Mouse (Mus musculus) left cerebral cortex, adult 18-20 months (tissue): ENCODE measurements at regions not wholly inside any gene's neighbourhood (a gene's known extent, or its start where the extent isn't known, plus 50 kb on each side); places are given as distances from the start of the nearest gene placed in this dataset.

Experiments
- DNase-seq, 2 experiments: peaks; one replicate each; pipeline ENCODE4 v3.0.0; 2021 to 2022; ENCODE audit warnings: low spot score in 2 of 2, mixed read lengths in 1 of 2

DNA sequence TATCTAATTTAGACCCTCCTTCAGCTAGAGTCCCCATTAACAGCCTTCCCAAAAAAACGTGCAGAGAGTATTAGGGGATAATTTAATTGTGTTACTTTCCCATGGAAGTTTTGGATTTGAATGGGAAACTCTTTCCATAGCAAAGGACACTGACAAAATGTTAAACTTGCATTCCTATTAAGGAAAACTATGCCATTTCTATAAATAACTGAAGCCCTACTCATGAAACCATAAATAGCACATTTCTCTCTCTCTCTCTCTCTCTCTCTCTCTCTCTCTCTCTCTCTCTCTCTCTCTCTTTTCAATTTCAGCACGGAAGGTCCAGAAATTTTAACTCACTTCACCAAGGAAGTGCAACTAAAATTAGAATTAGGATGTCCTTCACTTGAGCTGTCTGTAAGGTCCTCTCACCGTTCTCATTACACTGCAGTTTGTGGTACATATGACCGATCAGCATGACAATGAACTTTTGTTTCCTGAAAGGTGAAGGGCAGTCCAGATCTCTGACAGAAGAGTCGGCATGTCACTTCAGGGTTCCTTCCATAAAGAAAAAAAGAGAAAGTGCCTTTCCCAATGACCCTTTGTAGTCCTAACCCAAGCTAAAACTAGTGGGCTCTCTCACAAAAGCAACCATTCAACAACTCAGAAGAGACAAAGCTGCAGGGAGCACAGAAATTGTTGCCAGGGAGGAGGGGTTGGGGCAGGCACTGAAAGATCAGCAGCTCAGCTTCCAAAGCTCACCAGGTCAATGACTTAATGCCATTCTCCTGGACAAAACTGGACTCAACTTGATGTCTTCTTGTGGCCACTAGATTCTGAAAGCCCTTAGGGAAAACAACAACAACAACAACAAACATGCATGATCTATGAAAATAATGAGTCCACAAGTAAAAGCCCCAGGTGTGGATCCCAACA is 696.9 kb downstream of the Diaph3 start:
- no peak for DNase-seq

DNA sequence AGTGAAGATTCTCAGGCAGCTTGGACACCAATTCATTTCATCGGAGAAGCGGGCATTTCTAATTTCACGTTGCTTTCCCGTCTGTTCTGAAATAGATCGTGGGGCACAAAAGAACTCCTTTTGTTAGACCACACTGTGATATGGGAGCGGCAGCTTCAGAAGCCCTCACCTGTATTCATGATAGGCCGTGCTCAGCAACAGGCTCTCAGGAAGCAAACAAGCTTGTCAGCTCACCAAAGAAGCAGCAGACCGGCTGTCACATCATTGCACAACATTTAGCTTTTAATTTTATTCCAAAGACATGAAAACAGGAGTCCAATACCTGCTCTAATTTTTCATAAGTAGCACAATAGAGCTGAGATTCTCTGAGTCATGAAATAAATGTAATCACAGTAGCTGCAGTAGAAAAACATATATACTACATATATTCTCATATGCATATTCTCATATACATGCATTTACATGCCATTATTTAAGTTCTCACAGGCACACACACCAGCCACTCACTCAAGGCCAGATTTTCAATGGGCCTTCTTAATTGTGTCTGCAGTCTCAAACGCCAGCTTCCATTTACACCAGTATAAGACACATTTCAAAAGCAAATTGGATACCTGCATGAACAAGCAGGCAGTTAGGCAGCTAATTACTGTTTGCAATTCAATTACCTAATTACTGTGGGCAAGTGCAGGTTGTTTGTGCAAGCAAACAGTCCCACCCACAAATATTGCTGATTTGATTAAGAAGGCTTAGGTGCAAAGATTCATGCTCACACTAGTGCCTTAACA is 698.9 kb downstream of the Diaph3 start:
- DNase-seq = no peak

DNA sequence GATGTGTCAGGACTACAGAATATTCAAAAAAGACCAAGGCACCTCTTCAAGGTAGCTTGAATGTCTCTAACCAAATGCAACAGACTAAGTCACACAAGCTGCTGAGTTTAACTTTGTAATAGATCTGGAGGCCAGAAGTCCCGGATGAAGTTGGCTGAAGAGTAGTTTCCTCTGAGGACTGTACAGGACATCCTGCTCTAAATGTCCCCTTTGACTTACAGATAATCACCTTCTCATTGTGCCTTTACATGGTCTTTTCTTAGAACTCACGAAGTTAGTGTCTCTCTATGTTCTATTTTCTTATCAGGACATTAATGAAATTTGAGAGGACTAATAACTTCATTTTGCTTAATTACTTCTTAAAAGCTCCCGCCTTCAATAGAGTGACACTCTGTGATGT is 703.7 kb downstream of the Diaph3 start:
- DNase-seq = no peak

DNA sequence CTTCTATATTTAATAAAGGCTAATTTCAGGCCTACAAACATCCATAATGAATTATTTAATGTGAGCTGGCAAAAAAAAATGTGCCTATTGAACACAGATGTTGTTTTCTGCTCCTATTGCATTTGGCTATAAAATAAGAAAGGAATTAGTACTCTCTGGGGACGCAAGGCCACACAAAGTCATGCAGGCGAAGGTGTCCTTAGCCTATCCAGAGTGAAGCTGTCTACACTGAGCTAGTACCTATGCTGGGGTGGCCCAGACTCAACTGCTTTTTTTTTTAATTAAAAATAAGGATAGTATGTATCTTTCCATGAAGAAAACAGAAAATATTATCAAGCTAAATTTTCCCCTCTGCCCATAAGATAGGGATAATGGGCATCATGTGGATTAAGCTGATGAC is 705.7 kb downstream of the Diaph3 start:
- DNase-seq = no peak

DNA sequence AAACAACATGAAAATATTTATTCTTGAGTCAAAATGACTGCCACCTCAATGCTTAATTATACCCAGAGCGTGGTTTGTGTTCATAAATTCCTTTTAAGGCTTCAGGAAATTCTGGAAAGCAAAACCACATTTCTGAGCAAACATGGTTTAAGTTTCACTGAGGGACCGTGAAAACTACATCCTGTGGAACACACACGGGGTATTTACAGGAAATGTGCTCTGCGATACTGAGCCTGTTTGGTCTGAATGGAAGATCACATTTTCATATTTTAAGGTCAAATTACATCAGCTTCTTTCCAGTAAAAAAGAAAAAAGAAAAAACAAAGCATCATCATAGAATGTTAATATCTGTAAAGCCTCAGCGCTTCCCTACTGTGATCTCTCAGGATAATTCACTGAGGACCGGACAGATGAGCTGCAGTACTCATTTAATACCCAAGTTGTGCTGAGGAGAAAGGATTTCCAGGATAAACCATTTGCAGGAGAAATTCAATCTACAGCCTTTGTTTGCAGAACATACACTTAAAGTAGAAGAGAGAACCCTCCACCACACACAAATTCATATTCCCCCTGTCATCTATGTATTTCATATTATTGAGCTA is 709.7 kb downstream of the Diaph3 start:
- DNase-seq = no peak

DNA sequence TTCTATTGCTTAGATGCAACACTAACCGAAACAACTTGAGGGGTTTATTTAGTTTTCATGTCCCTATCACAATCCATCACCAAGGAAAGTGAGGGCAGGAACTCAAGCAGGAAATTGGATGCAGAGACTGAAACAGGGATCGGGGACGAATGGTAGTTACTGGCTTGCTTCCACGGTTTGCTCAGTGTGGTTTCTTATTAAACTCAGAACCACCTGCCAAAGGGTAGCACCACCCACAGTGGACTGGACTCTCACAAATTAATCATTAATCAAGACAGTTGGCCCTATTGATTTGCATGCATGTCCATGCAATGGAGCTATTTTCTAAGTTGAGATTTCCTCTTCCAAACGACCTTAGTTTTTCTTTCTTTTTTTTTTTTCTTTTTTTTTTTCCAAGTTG is 719.2 kb downstream of the Diaph3 start:
- DNase-seq = no peak

DNA sequence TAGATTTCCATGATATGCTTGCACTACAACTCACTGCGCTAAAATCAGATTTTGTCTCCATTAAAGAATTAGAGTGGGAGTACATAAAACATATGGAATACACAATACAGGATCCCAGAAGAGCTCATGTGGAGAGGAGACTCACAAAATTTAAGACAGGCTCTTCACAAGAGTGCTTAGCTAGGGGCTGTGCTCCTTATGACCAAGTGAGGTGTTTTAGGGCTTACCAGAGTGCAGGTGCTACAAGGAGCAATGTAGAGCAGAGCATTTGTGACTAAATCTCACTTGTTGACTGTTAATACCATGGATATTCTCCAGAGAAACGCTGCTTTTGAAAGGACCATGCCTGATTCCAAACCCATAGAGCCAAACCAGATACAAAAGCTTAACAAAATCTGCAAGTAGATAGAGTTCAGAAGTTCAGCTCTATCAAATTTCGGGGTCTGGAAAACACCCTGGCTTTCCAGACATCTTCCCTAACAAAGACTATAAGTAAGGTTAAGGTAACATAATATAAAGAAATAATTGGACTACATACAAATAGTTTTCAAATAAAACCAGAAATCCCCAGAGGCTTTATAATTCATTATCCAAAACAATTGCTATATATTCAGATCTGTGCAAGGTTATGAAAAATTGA is 721.0 kb downstream of the Diaph3 start:
- no peak for DNase-seq

DNA sequence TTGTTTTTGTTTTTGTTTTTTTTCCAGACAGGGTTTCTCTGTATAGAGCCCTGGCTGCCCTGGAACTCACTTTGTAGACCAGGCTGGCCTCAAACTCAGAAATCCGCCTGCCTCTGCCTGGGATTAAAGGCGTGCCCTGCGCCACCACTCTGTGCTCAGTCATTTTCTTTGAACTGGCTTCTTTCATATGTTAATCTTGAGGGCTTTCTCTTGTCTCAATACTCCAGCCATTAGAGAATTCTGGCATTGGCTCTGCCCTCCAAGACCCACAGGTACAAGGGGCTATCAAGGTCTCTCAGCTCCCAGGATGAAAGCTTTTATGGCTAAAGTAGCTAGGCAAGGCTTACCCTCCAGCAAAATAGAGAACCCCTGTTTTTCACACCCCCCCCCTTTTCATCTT is 744.2 kb downstream of the Diaph3 start:
- no peak for DNase-seq

DNA sequence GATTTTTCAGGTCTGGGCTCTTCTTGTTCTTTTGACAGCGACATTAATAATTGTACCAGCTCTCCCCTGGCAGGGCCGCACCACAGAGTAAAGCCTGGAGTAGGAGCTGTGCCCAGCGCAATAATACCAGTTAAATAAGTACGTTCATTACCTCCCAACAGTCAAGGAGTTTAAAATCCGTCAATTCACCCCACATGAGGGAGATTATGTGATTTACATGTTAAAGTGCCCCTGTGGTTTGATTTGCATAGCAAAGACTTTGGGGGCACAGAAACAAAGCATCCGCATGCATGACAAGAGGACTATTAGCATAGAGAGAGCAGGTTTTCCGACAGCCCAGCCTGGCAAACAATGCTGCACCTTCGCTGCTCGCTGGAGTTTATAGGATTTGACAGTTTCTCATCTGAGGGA is 745.1 kb downstream of the Diaph3 start:
- DNase-seq = no peak

DNA sequence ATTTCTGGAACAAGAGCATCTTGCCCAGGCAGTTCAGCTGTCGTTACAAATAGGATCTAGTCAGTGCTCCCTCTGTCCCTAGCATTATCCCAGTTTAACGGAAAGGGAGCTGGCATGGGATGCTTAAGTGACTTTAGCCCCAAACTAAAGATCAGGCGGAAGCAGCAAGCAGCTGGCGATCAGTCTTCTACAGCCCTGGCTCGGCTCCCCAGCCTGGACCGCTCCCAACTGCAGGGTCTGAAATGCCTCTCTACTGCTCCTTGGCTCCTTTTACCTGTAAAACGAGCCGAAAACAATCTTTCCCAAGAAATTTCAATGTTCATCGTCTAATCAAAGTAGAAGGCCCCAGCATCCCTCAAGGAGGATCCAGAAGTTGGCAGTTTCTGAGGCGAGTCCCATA is 745.5 kb downstream of the Diaph3 start:
- DNase-seq = no peak

DNA sequence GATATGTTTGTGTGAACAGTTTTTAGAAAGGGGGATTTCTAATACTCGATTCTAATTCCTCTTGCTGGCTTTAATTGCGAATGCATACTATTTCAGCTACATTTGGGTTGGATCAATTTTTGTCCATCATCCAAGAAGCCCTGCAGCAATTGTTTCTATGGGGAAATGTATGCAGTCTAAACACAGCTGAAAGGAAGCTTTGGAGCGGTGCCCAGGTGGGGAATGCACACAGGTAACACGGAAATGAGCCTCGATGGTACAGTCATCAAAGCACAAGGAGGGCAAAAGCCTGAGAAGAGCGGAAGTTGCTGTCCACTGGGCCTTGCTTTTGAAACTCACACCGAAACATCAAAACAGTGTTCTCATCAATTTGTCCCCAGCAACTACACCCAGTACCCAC is 746.0 kb downstream of the Diaph3 start:
- no peak for DNase-seq

DNA sequence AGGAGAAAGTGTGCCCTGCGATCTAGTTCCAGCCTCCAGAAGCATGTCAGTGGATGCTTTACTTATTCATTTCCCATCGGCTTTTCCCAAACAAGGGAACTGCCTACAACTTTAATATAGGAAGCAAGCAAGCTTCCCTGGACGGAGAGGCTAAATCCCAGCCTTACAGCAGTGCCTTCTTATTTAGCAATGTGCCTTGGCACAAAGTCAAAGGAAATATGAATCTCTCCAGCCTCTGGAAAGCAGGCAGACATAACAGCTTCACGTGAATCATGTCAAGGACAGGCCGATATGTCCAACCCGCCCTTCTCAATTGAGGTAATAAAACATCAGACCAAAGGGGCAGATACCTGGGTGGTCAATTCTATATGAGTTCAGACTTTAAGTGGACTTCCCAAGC is 755.9 kb downstream of the Diaph3 start:
- DNase-seq = no peak

DNA sequence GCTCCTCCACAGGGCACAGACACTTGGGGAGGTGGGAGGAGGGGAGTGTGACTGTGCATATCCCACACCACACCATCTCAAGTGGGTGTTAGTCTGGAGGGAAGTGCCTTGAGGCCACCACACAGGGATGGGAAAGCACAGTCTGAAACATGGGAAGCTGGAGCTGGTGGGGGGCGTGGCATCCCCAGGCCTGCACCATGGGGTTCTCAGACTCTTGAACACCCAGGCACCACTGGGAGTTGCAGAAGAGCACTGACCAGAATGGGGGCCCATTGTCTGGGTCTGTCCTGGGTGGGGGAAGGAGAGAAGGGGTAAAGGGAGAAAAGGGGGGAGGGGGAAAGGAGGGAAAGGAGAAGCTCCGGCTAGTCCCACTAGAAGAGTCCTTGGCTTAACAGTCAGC is 776.0 kb downstream of the Diaph3 start:
- DNase-seq = no peak

DNA sequence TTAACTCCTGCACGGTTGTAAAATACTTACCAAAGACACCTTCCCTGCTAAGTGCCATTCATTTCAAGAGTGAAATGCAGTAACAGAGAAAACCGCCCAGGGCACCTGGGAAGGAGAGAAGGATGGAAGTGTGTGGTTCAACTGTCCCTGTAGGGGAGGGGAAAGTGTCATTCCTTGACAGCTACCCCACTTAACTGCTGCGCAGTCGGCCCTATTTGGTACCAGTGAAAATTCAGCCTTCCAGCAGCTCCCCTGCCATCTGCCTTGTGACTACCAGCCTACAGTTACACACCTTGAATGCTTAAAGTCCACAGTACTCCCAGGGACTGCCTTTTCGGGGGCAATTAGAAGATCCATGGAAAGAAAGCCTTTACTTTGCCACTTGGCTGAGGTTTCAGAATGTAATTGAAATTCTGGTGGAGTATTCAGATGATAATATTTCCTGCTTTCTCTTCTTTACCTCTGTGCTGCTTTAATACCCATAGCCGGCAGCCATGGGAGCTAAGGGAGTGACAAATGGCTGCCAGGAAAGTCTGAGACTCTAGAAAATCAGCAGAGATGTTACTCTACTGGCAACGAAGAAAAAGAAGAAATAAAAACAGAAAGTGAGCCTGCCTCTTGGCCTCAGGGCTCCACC is 780.5 kb downstream of the Diaph3 start:
- DNase-seq = no peak

DNA sequence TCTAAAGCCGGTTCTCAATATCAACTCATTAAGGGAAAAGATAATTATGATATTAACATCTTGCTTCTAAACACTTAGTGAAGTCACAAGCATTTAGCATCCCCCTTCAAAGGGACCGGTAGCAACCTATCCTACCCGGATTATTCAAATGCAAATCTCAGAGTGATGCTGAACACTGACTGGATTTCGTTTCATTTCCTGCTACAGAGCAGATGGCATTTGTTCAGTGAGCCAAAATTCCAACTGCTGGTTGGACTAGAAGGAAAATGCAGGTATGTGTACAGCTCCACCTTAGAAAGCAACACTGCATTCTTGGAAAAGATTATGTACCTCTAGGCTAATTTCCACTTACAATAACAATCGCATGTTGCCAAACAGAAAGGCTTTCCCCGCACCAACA is 782.5 kb downstream of the Diaph3 start:
- DNase-seq = no peak

DNA sequence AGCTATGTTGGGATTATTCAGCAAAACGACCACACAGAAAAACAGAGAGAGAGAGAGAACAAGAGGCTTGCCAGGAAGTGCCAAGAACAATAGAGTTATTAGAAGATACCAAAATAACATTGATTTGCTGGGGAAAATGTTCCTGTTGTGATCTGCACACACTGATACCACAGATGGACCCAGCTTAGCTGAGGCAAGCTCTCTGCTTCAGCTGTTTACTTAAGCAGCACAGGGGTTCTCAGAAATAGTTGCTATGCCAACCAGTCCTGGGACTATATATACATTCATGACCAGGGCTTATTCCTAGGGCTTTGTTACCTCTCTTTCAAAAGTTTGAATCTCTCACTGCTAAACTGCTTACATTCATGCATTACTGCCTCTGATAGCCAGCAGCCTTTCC is 790.5 kb downstream of the Diaph3 start:
- no peak for DNase-seq

DNA sequence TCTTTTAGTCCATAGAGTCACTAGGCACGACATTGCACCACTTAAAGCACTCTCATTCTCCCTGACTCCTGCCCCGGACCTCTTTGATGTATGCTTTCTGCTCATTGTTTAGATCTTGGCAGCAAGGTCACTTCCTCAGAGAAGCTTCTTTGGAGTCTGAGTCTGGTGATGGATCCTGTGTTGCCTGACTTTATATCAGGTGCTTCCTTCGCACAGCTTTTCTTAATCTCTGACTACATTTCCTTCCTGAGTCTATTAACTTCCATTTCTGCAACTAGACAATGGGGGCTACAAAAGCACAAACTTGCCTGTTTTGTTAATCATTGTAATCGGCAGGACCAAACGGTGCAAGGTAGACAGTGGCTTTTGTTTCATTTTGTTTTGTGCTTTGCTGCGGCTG is 802.0 kb downstream of the Diaph3 start:
- no peak for DNase-seq

DNA sequence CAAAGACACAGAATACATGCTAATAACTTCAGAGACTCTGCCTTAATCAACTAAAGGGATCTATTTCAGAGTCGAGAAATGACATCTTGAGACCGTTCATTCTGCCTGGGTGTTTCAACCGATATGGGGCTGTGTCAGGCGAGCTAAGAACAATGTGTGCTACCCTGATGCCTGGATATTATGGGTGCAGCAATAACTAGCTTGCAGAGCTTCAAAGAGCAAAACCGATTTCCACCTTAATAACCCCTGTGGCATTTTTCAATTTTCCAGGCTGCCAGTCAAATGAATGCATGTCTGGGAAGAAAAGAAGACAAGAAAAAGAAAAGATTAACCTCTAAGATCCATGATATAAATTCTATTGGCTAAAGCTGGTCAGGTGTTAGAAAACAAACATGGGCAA is 804.0 kb downstream of the Diaph3 start:
- DNase-seq = no peak

DNA sequence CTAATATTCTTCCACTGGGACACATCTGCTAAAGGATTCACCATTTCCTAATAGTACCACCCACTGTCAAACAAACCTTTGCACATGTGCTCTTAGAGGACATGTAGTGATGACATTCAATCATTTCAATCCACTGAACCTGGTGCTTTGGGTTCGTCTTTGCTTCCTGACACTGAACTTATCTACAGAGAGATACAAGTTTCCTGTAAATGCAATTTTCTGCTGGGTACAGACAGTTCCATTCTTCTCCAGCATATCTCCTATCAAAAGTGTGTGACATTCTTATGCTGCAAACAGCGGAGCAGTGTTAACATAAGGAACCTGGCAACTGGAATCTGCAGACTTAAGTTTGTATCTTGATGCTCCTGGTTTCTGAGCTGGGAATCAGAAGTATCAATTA is 805.8 kb downstream of the Diaph3 start:
- no peak for DNase-seq

DNA sequence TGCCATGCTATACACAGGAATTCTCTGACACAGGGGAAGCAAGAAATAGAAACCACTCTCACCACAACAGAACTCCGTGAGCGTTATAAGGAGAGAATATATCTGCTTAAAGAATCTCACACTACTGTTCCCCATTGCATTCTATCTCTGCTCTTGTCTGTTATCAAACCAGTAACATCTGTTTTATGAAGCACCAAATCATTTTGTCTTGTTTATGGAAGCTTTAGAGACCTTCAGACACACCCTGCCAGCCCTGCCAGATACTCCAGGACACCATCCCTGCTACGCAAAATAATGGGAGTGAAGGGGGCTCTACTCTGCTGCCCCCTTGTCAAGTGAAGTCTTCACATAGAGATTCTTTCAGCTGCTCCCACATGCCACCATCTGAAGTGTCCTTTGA is 811.9 kb downstream of the Diaph3 start:
- DNase-seq = no peak

DNA sequence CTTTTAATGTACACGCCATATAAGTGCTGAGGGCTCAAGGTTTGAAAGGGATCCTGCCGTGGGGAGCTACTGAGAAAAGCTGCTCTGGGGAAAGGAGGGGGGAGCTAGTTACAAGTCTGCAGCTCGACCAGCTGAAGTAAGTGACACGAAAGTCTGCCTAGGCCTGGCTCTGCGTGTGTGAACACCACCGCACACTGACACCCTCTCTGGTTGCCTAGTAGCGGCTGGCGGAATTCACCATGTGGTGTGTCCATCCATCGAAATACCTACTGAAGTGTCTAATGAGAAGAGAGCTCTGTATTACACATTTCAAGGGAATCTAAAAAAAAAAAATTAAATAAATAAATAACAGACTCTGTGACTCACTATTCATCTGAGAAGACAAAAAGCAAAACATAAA is 813.4 kb downstream of the Diaph3 start:
- peak; percentile 16 to 30 for DNase-seq
